Mouse (Mus musculus) hindbrain, embryonic 11.5 days (tissue): ENCODE measurements at regions not wholly inside any gene's neighbourhood (a gene's known extent, or its start where the extent isn't known, plus 50 kb on each side); places are given as distances from the start of the nearest gene placed in this dataset.

Source experiments
- ATAC-seq: fragments of 200-750 bp; cut with Nextera tagmentation; 2 replicates; pipeline ENCODE4 v1.8.0; 2017; ENCODE audit warnings: mild to moderate bottlenecking, moderate TSS enrichment, moderate library complexity; ENCODE audit not compliant: low FRiP score
- DNase-seq: peaks from one replicate; pipeline ENCODE4 v3.0.0-alpha.2; 2015; ENCODE audit warnings: low spot score
- H3K27ac ChIP-seq: fragments of 300-500 bp; sonication (generic); 2 replicates; pipeline ENCODE4 v1.5.1; 2014; ENCODE audit warnings: mild to moderate bottlenecking, low read depth, low read length
- H3K27me3 ChIP-seq: fragments of 300-500 bp; sonication (generic); 2 replicates; pipeline ENCODE4 v1.6.1; 2014; ENCODE audit warnings: mild to moderate bottlenecking, low read length, moderate library complexity, mixed read lengths; ENCODE audit not compliant: control insufficient read depth, insufficient read depth
- H3K36me3 ChIP-seq: fragments of 300-500 bp; sonication (generic); 2 replicates; pipeline ENCODE4 v1.6.1; 2014; ENCODE audit warnings: mild to moderate bottlenecking, low read length, moderate library complexity, mixed read lengths; ENCODE audit not compliant: control insufficient read depth, insufficient read depth
- H3K4me1 ChIP-seq: fragments of 300-500 bp; sonication (generic); replicated peaks from 2 replicates; pipeline ENCODE4 v1.6.1; 2014; ENCODE audit warnings: low read length, mixed read lengths; ENCODE audit not compliant: control insufficient read depth, insufficient read depth
- H3K4me2 ChIP-seq: fragments of 300-500 bp; sonication (generic); replicated peaks from 2 replicates; pipeline ENCODE4 v1.6.1; 2014; ENCODE audit warnings: mild to moderate bottlenecking, low read depth, low read length
- H3K4me3 ChIP-seq: fragments of 300-500 bp; sonication (generic); 2 replicates; pipeline ENCODE4 v1.5.1; 2014; ENCODE audit warnings: low read depth, low read length
- H3K9ac ChIP-seq: fragments of 300-500 bp; sonication (generic); 2 replicates; pipeline ENCODE4 v1.6.1; 2014; ENCODE audit warnings: low read depth, low read length
- H3K9me3 ChIP-seq: fragments of 300-500 bp; sonication (generic); 2 replicates; pipeline ENCODE4 v1.6.1; 2016; ENCODE audit warnings: low read length; ENCODE audit not compliant: control insufficient read depth
- WGBS: fragments of 180-500 bp; shearing (Covaris S2); extraction: QIAGEN DNeasy Blood & Tissue Kit; methylation state at CpG from one replicate; pipeline ENCODE4 v1.1.7; 2014; 5-methylcytosine and 5-hydroxymethylcytosine counted together

DNA sequence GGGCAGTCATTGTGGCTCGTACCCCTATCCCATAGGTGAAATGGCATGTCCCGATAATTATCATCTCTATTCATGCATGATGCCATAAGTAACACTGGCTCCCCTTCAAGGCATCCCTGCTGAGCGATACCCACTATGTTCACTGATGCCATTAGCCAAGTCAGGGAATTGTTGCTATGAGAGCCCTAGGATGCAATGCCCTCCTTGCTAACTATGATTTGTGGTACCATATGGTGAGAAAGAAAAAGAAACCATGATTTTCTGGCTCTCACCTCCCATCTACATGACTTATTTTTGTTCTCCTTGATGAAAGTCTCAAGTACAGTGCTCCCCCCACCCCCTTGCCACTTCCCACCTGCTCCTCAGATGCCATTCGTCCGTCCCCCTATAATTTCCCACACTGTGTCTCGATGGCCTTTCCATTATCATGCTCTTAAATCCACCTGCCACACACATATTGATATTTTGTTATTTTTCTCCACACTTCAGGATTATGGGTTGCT, 527.1 kb downstream of the Galc start:
- no peak for ATAC-seq
- Histone ChIP-seq H3K9ac (no peak overlapping the region), H3K27me3 (no peaks in the 10 kb centered on the region), H3K4me2 (no peak overlapping the region), H3K9me3 (no peaks in the 10 kb centered on the region), H3K4me3 (no peak overlapping the region), H3K4me1 (no peaks in the 10 kb centered on the region), H3K36me3 (no peaks in the 10 kb centered on the region), H3K27ac (no peak overlapping the region)
- DNase-seq, result no peak
- 89% methylated on average over 6 of the region's 6 CpGs for WGBS

DNA sequence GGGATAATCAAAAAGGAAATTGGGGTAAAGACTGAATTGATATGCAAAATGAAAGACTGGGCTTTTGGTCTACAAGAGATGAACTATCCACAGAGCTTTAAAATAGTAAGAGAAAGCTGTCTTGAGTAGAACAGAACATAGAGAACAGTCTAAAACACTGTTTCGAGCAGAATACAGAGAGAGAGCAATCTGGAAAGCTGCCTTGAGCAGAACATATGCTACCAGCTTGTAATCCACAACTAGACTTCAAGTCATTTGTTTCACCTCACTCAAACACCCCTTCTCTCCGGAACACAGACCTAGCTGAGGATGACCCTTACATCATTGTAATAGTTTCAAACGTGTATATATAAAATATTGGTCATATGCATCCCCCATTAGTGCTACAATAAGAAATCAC, 538.7 kb downstream of the Galc start:
- no peak for ATAC-seq
- 82% methylated on average over 3 of the region's 3 CpGs for WGBS
- H3K9ac ChIP-seq, result no peak overlapping the region

DNA sequence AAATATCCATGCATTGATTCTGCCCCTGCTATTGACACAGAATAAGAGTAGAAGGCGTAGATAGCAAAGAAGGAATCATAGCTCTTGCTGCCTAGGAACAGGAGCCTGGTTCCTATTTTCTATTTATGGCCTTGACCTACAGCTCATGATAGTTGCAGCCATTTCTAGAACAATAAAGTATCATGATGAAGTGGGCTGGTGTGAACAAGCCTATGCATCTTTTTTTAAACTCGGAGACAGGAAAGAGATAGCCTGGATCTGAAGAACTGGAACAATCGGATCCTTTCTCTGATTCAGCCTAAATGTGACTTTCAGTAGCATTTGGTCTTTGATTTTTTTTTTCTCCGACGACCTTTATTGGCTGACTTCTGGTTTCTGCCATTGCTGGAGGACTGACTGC, 541.4 kb downstream of the Galc start:
- ATAC-seq (no peak), DNase-seq (no peak)
- H3K9ac ChIP-seq, result no peak overlapping the region
- H3K27ac ChIP-seq, result no peak overlapping the region
- H3K36me3 ChIP-seq, result no peaks in the 10 kb centered on the region
- 88% methylated on average over 5 of the region's 5 CpGs for WGBS
- no peaks in the 10 kb centered on the region for H3K4me1 ChIP-seq
- H3K4me3 ChIP-seq, result no peak overlapping the region
- no peak overlapping the region for H3K4me2 ChIP-seq
- no peaks in the 10 kb centered on the region for H3K9me3 ChIP-seq
- H3K27me3 ChIP-seq, result no peaks in the 10 kb centered on the region

More for the DNA sequence above, 538.7 kb downstream of the Galc start:
- Histone ChIP-seq H3K36me3 (no peaks in the 10 kb centered on the region), H3K4me3 (no peak overlapping the region), H3K27ac (no peak overlapping the region), H3K9me3 (no peaks in the 10 kb centered on the region), H3K4me1 (no peaks in the 10 kb centered on the region), H3K27me3 (no peaks in the 10 kb centered on the region), H3K4me2 (no peak overlapping the region)
- DNase-seq, result no peak
